Mouse (Mus musculus): ENCODE measurements at regions not wholly inside any gene's neighbourhood (a gene's known extent, or its start where the extent isn't known, plus 50 kb on each side); places are given as distances from the start of the nearest gene placed in this dataset.

GRCm38 (mm10) chr4:153542631-153543031, 60.0 kb upstream of the Ajap1 start:
- DNase-seq (ENCODE audit: low spot score) = no peak

GRCm38 (mm10) chr4:153543900-153544648, 61.5 kb upstream of the Ajap1 start:
- DNase-seq (ENCODE audit: low spot score) = no peak

- no peak for DNase-seq (ENCODE audit: low spot score)
Observed at GRCm38 (mm10) chr4:153546709-153547108, 64.1 kb upstream of the Ajap1 start.

DNA sequence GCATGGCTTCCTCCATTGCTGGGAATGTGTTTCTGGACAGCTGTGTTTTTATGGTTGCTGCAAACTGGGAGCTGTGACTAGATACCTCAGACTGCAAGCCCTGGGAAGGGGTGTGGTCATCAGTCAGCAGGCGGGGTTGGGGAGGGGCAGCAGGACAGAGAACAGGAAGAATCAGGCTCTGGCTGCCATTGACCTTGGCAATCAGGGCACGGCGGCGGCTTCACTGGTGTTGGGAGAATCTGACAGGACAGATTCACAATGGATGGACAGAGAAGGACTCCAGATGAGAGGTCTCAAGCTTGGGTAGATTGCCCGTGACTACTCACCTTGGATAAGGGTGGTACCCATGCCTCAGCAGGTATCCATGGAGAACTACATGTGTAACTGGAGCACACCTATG, 64.5 kb upstream of the Ajap1 start:
- DNase-seq (ENCODE audit: low spot score) = no peak

GRCm38 (mm10) chr4:153547871-153548270, 65.3 kb upstream of the Ajap1 start:
- DNase-seq (ENCODE audit: low spot score) = no peak

- DNase-seq (ENCODE audit: low spot score) = no peak
Observed at GRCm38 (mm10) chr4:153551291-153551690, 68.7 kb upstream of the Ajap1 start.

DNA sequence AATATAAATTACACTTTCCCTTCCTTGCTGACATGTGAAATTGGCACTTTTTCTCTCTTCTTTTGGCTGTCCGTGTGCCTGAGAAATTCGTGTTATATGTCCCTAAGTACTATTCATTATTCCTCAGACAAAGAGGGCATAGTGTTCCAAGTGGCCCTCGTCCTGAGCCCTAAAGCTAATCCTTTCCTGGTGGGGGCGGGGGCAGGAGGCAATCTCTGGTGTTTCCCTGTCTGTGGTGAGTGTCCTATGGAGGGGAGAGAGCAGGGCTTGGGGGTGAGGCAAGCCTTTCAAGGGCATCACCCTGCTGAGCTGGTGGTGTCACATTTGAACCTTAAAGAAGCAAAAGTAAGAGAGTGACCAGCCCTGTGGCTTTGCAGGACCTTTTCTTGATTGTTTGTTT, 69.9 kb upstream of the Ajap1 start:
- no peak for DNase-seq (ENCODE audit: low spot score)

- DNase-seq (ENCODE audit: low spot score) = no peak
Observed at GRCm38 (mm10) chr4:153557812-153558608, 75.4 kb upstream of the Ajap1 start.

- DNase-seq (ENCODE audit: low spot score) = no peak
Observed at GRCm38 (mm10) chr4:153559568-153559967, 77.0 kb upstream of the Ajap1 start.

- no peak for DNase-seq (ENCODE audit: low spot score)
Observed at GRCm38 (mm10) chr4:153560193-153560592, 77.6 kb upstream of the Ajap1 start.

DNA sequence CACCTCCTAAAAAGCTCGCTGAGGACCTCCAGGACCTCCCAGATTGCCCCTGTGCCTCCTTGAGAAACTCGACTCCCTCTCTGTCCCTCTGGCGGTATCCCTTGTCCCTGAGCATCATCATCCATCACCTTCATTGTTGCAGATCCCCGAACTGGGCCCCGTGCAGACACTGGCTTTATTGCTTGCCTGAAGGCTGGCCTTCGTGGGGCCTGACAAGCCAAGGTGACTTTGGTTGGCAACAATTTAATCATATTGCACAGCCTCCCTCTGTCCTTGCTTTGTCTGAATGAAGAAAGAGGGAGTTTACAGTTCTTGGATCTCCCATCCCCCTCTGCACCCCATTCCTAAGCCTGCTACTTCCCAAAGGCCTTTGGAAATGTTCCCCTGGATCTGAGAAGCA, 78.3 kb upstream of the Ajap1 start:
- no peak for DNase-seq (ENCODE audit: low spot score)

- no peak for DNase-seq (ENCODE audit: low spot score)
Observed at GRCm38 (mm10) chr4:153561991-153562390, 79.4 kb upstream of the Ajap1 start.

DNA sequence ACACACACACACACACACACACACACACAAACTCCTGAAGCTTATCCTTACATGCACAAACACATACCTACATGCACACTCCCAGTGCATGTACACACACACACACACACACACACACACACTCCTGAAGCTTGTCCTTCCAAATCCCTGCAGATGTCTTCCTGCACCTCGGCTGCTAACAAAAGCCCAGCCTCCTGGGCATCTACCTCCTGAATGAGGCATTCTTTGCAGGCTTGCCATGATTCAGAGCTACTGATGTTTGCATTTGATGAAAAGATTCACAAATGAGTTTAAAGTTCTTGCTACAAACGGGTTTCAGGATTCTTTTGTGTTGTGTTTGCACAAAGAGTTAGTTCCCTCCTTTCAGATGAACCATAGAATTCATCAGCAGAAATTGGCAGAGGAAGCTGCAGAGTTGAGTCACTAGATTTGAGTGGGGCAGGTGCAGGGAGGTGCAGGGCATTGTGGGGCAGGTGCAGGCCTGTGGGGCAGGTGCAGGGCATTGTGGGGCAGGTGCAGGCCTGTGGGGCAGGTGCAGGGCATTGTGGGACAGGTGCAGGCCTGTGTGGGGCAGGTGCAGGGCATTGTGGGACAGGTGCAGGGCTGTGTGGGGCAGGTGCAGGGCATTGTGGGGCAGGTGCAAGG, 84.8 kb upstream of the Ajap1 start:
- no peak for DNase-seq (ENCODE audit: low spot score)

DNA sequence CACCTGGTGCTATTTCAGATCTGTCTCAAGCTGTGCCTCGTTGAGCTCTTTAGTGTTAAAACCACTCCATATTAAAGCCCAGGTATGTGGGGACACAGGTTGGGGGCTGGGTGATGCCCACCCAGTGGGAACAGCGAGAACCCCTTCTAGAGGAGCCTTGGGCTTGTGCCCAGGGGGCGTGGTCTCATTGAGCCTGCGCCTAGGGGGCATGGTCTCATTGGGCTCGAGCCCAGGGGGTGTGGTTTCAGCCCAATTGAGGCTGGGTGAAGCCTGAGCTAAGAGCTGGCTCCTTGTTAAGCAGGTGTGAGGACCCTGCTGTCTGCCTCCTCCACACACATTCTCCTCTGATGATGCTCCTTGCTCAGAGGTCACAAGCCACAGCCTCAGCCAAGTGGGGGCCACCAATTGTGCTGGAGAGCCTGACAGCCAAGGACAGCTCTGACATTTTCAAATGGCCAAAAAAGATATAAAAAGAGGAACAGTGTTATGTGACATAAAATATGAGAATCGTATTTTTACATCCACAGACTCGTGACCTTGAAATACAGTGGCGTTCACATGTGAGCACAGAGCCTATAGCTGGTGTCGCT, 90.7 kb upstream of the Ajap1 start:
- no peak for DNase-seq (ENCODE audit: low spot score)

DNA sequence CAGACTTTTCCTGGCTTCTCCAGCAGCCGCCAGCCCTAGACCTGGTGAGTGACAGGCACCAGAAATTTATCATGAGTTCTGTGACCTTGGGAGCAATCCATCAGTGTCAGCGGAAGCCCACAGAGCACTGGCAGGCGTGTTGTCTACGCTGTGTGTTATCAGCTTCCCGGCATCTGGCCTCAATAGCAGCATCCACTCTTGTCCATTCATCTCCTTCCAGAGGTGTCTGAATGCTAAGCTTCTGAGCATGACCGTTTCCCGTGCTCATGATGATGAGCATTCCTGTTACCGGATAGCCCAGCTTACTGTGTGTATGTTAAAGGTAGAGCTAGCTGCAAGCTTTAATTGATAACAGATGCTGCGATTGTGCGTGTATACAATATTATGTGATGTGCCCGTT, 110.7 kb upstream of the Ajap1 start:
- no peak for DNase-seq (ENCODE audit: low spot score)

GRCm38 (mm10) chr4:153599794-153600370, 117.3 kb upstream of the Ajap1 start:
- no peak for DNase-seq (ENCODE audit: low spot score)

- DNase-seq (ENCODE audit: low spot score) = no peak
Observed at GRCm38 (mm10) chr4:153602496-153602895, 119.9 kb upstream of the Ajap1 start.

DNA sequence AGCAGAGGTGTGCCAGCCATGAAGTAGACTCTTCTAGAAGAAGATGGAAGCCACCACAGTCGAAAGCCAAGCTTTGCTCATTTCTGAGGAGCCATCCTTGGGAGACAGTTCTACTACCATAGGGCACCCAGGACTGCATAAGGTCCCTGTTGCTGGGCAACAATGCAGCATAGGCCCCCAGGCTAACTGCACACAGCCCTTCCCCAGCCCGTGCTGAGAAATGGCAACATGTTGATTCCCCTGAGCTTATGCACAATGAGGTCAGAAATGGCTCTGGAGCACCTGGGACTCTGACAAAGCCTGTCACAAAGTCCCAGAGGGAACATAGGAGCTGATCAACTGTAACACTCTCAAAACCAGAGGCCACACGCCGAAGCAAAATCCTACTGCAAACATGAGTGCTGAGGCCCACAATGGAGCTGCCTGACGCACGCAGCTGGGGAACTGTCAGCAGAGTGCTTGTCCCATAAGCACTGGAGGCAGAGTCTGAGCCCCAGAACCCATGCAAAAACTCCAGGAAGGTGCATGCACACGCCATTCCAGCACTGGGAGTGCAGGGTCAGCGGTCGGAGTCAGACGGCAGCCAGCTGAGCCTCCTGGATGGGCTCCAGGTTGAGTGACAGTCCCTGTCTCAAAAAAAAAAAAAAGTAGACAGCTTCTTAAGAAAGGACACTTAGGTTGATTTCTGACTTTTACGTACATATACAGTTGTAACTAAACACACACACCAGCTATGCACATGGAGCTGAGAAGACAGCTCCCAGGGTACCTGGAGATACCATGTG, 120.6 kb upstream of the Ajap1 start:
- DNase-seq (ENCODE audit: low spot score) = no peak

DNA sequence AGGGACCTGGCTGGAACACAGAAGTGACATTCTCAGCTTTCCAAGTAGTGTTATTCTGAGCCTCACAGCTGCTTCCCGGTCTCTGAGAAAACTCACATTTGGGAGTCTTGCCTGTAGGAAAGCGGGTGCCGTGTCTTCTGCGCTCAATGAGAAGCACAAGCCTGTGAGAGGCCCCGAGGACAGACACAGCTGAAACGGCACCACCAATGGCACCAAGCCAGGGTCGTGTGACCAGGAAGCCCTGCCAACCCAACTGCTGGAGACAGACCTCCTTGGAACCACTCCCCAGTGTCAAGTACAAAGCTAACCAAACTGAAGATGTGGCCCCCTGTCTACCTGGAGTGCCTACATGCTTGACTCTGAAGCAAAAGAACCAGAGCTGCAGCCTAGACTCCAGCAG, 121.3 kb upstream of the Ajap1 start:
- DNase-seq (ENCODE audit: low spot score) = no peak

GRCm38 (mm10) chr4:153604695-153605485, 122.3 kb upstream of the Ajap1 start:
- no peak for DNase-seq (ENCODE audit: low spot score)

DNA sequence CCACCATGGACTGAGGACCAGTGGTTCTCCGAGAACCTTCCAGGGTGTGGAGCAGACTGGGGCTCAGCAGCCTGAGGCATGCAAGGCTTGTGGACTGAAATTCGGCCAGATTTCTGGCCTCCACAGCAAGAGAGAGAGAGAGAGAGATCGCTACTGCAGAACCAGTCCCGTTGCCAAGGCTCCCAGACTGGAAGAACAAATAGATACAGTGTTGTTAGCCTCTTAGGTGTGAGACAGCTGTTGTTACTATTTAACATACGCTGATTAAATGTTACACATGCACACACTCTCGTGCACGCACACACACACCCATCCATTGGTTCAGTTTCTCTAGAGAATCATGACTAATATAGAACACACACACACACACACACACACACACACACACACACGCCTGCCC, 133.4 kb upstream of the Ajap1 start:
- no peak for DNase-seq (ENCODE audit: low spot score)

Measured in yolk sac, embryonic 10.5 days (tissue).